Comparison of ENCODE assay signal across 9 mouse cellular contexts in genomic region chr12:105967806-105968205, GRCm38 (mm10). TPM values are rescaled to one million over a fixed set of nuclear protein-coding genes. Genes with fewer than 3 reads are reported as not detected.
DNase-seq lines count a peak whose midpoint lies in the region; ATAC-seq and TF ChIP-seq lines count a peak whose summit lies in the region.
"Had no signal": no experiment of that assay in that cellular context is flagged by ENCODE, and none has a peak within 500 bp of the region (broad histone marks: within the 10 kb centered on the region; RNA-seq: fewer than 3 reads in every experiment).

No protein-coding gene starts in this region.

- H3K9me3 ChIP-seq in embryonic facial prominence, embryonic 11.5 days (replicated peaks; ENCODE audit: control insufficient read depth, low read length) = no peaks in the 10 kb centered on the region
- H3K9me3 ChIP-seq in intestine, embryonic 15.5 days = no peaks in the 10 kb centered on the region
- H3K9me3 ChIP-seq in midbrain, postnatal 0 days (ENCODE audit: low read length) = no peaks in the 10 kb centered on the region

- no peak overlapping the region for H3K4me3 ChIP-seq in heart, adult 2 months
- H3K4me3 ChIP-seq in embryonic facial prominence, embryonic 11.5 days (ENCODE audit: low read depth, low read length) = no peak overlapping the region
- peak overlapping the region; percentile 1; the same call in 1 of the 2 replicates for H3K4me3 ChIP-seq in intestine, embryonic 15.5 days (replicated peaks)
- H3K4me3 ChIP-seq in midbrain, postnatal 0 days (ENCODE audit: low read depth, low read length) = peak overlapping the region; percentile 6; the same call in 1 of the 2 replicates

- intact Hi-C loops in heart, adult 2 months (cut with DNase I) = no loop called here
- intact Hi-C loops in left cerebral cortex, postnatal 10 days (cut with DNase I) = no loop called here

- no peaks in the 10 kb centered on the region for H3K79me2 ChIP-seq in heart, adult 2 months (replicated peaks; ENCODE audit: control insufficient read depth, insufficient read depth, low read length)

- H3K4me2 ChIP-seq in embryonic facial prominence, embryonic 11.5 days (ENCODE audit: low read depth, low read length) = peak overlapping the region; percentile 7
- peak overlapping the region; percentile 52 for H3K4me2 ChIP-seq in intestine, embryonic 15.5 days (replicated peaks)
- peak overlapping the region; percentile 34 for H3K4me2 ChIP-seq in midbrain, postnatal 0 days (ENCODE audit: low read depth, low read length, poor library complexity, severe bottlenecking)

- peak; percentile 8 for DNase-seq in heart, postnatal 4 days
- no peak for DNase-seq in heart, adult 2 months
- peak; percentile 51 for DNase-seq in embryonic facial prominence, embryonic 11.5 days (ENCODE audit: low spot score)
- no peak for DNase-seq in midbrain, postnatal 0 days (ENCODE audit: low spot score)
- DNase-seq in left cerebral cortex, postnatal 10 days (ENCODE audit: extremely low spot score in 1 of 2, low spot score in 2 of 2) = no peak
- DNase-seq in thymus, postnatal 36 days = no peak
- DNase-seq: right cerebral cortex, adult 18-20 months had no signal

- no peak overlapping the region for H3K27ac ChIP-seq in heart, adult 2 months
- no peak overlapping the region for H3K27ac ChIP-seq in embryonic facial prominence, embryonic 11.5 days (replicated peaks; ENCODE audit: low read depth, low read length)
- H3K27ac ChIP-seq in intestine, embryonic 15.5 days = no peak overlapping the region
- H3K27ac ChIP-seq in midbrain, postnatal 0 days (ENCODE audit: low read depth, low read length) = no peak overlapping the region

- no peak for TF ChIP-seq CTCF in heart, adult 2 months (IDR thresholded peaks at IDR 0.05)
- TF ChIP-seq CTCF in midbrain, postnatal 0 days (IDR thresholded peaks at IDR 0.05) = no peak

- ATAC-seq in embryonic facial prominence, embryonic 11.5 days (replicated peaks; ENCODE audit: insufficient number of reproducible peaks, low FRiP score, low TSS enrichment, low read depth) = no peak
- no peak for ATAC-seq in intestine, embryonic 15.5 days
- ATAC-seq in midbrain, postnatal 0 days (ENCODE audit: low FRiP score) = no peak
- no peak for ATAC-seq in megakaryocyte-erythroid progenitor cell, adult 5-6 weeks (replicated peaks; ENCODE audit: low FRiP score, low TSS enrichment, poor library complexity, severe bottlenecking)

- H3K27me3 ChIP-seq in heart, adult 2 months (ENCODE audit: control insufficient read depth, insufficient read depth, low read length) = no peaks in the 10 kb centered on the region
- no peaks in the 10 kb centered on the region for H3K27me3 ChIP-seq in embryonic facial prominence, embryonic 11.5 days (ENCODE audit: control insufficient read depth, insufficient read depth, low read length)
- no peaks in the 10 kb centered on the region for H3K27me3 ChIP-seq in intestine, embryonic 15.5 days (replicated peaks)
- H3K27me3 ChIP-seq in midbrain, postnatal 0 days (ENCODE audit: insufficient read depth, low read length) = 0 out of 2 replicates have a peak, but pooled peaks cover 4% of the 10 kb centered on the region

- no peak overlapping the region for H3K9ac ChIP-seq in heart, adult 2 months (ENCODE audit: low read depth, low read length)
- H3K9ac ChIP-seq in embryonic facial prominence, embryonic 11.5 days (replicated peaks; ENCODE audit: low read length) = peak overlapping the region; percentile 39
- no peak overlapping the region for H3K9ac ChIP-seq in intestine, embryonic 15.5 days
- H3K9ac ChIP-seq in midbrain, postnatal 0 days (replicated peaks; ENCODE audit: low read length, poor library complexity, severe bottlenecking) = no peak overlapping the region

- no peaks in the 10 kb centered on the region for H3K4me1 ChIP-seq in heart, adult 2 months (ENCODE audit: control insufficient read depth, insufficient read depth, low read length)
- no peaks in the 10 kb centered on the region for H3K4me1 ChIP-seq in embryonic facial prominence, embryonic 11.5 days (ENCODE audit: control insufficient read depth, insufficient read depth, low read length)
- peaks cover 4% of the 10 kb centered on the region; the same call in 1 of the 2 replicates for H3K4me1 ChIP-seq in intestine, embryonic 15.5 days (replicated peaks)
- no peaks in the 10 kb centered on the region for H3K4me1 ChIP-seq in midbrain, postnatal 0 days (ENCODE audit: insufficient read depth, low read length)

- 19% methylated on average over 18 of the region's 18 CpGs for WGBS in heart, adult 2 months
- 4% methylated on average over 18 of the region's 18 CpGs for WGBS in embryonic facial prominence, embryonic 11.5 days
- 14% methylated on average over 18 of the region's 18 CpGs for WGBS in intestine, embryonic 15.5 days
- WGBS in midbrain, postnatal 0 days = 14% methylated on average over 18 of the region's 18 CpGs

- no peak for TF ChIP-seq EP300 in heart, adult 2 months (IDR thresholded peaks at IDR 0.05; ENCODE audit: insufficient read depth, low read depth, low read length)

- no peak for TF ChIP-seq POLR2A in heart, adult 2 months (IDR thresholded peaks at IDR 0.05; ENCODE audit: insufficient read depth, low read depth, low read length)

- H3K36me3 ChIP-seq in heart, adult 2 months (ENCODE audit: control insufficient read depth, insufficient read depth, low read length) = no peaks in the 10 kb centered on the region
- no peaks in the 10 kb centered on the region for H3K36me3 ChIP-seq in embryonic facial prominence, embryonic 11.5 days (replicated peaks; ENCODE audit: control insufficient read depth, insufficient read depth, low read depth, low read length)
- no peaks in the 10 kb centered on the region for H3K36me3 ChIP-seq in intestine, embryonic 15.5 days
- H3K36me3 ChIP-seq in midbrain, postnatal 0 days (ENCODE audit: insufficient read depth, low read length) = no peaks in the 10 kb centered on the region

RNA-seq across cellular contexts. Expression of gene Vrk1, which starts 42.2 kb away (rescaled TPM):
- 10 to 100 TPM; 26.4 to 28.0 TPM for total RNA-seq in heart, postnatal 4 days (2021)
- total RNA-seq in heart, adult 2 months (2021) = 1 to 10 TPM; 7.5 to 8.3 TPM
- polyA plus RNA-seq in heart, adult 2 months (2012; rRNA removed) = 2.8 and 4.6 TPM in 2 replicates
- 105 and 115 TPM in 2 replicates for polyA plus RNA-seq in embryonic facial prominence, embryonic 11.5 days (2014; fragmentation: Nextera tagmentation; extraction: Ambion mirVana)
- 67.7 and 70.6 TPM in 2 replicates for polyA plus RNA-seq in intestine, embryonic 15.5 days (2015; fragmentation: Nextera tagmentation; extraction: Ambion mirVana)
- total RNA-seq in midbrain, postnatal 0 days (2014; rRNA removed) = 9.4 and 24.5 TPM in 2 replicates
- polyA plus RNA-seq in midbrain, postnatal 0 days (2015; fragmentation: Nextera tagmentation; extraction: Ambion mirVana) = 29.2 and 30.3 TPM in 2 replicates
- total RNA-seq in left cerebral cortex, postnatal 10 days (2021) = 10 to 100 TPM; 17.3 to 20.8 TPM
- total RNA-seq in megakaryocyte-erythroid progenitor cell, adult 5-6 weeks (2014; fragmentation: Nextera tagmentation) = 72.5 and 90.8 TPM in 2 replicates
- 149 and 178 TPM in 2 replicates for total RNA-seq in megakaryocyte-erythroid progenitor cell, adult 5-6 weeks (2017)

Comparison
In these comparisons a context has a peak if more than half of its experiments do, and no peak if none do; other contexts are left out.
1. DNase-seq: peak in heart, postnatal 4 days (single experiment) and embryonic facial prominence, embryonic 11.5 days (single experiment); none in heart, adult 2 months (0 of 2), midbrain, postnatal 0 days (single experiment), left cerebral cortex, postnatal 10 days (0 of 2) and thymus, postnatal 36 days (0 of 2).
2. H3K4me3 ChIP-seq: peak in intestine, embryonic 15.5 days (single experiment) and midbrain, postnatal 0 days (single experiment); none in heart, adult 2 months (single experiment) and embryonic facial prominence, embryonic 11.5 days (single experiment).
3. Peak in every context shown above with its lines, with median percentiles within 50 percentile points of each other: H3K4me2 ChIP-seq.